Mouse (Mus musculus) liver, embryonic 11.5 days (tissue): ENCODE results near the gene Zfp36l2. TPM values are rescaled to one million over a fixed set of nuclear protein-coding genes. Genes with fewer than 3 reads are reported as not detected.

Experiments
- ATAC-seq: fragments of 200-750 bp; cut with Nextera tagmentation; replicated peaks from 2 replicates; pipeline ENCODE4 v1.8.0; 2017; ENCODE audit warnings: moderate number of reproducible peaks, mild to moderate bottlenecking, moderate TSS enrichment, moderate library complexity; ENCODE audit not compliant: low FRiP score
- DNase-seq: peaks from one replicate; pipeline ENCODE4 v3.0.0-alpha.2; 2017; ENCODE audit warnings: low spot score
- H3K27ac ChIP-seq: fragments of 300-500 bp; sonication (generic); 2 replicates; pipeline ENCODE4 v1.5.1; 2014; ENCODE audit warnings: mild to moderate bottlenecking, low read depth, low read length, control low read depth
- H3K27me3 ChIP-seq: fragments of 300-500 bp; sonication (generic); replicated peaks from 2 replicates; pipeline ENCODE4 v1.6.1; 2014; ENCODE audit warnings: low read length, mixed read lengths; ENCODE audit not compliant: control insufficient read depth, insufficient read depth
- H3K36me3 ChIP-seq: fragments of 300-500 bp; sonication (generic); 2 replicates; pipeline ENCODE4 v1.6.1; 2014; ENCODE audit warnings: mild to moderate bottlenecking, low read length, moderate library complexity, mixed read lengths; ENCODE audit not compliant: control insufficient read depth, insufficient read depth
- H3K4me1 ChIP-seq: fragments of 300-500 bp; sonication (generic); replicated peaks from 2 replicates; pipeline ENCODE4 v1.6.1; 2014; ENCODE audit warnings: low read length, mixed read lengths; ENCODE audit not compliant: control insufficient read depth, insufficient read depth
- H3K4me2 ChIP-seq: fragments of 300-500 bp; sonication (generic); 2 replicates; pipeline ENCODE4 v1.6.1; 2014; ENCODE audit warnings: mild to moderate bottlenecking, control low read depth, moderate library complexity
- H3K4me3 ChIP-seq: fragments of 300-500 bp; sonication (generic); 2 replicates; pipeline ENCODE4 v1.5.1; 2014; ENCODE audit warnings: low read depth, low read length, control low read depth
- H3K9ac ChIP-seq: fragments of 300-500 bp; sonication (generic); 2 replicates; pipeline ENCODE4 v1.6.1; 2014; ENCODE audit warnings: low read depth, low read length, control low read depth
- H3K9me3 ChIP-seq: fragments of 300-500 bp; sonication (generic); 2 replicates; pipeline ENCODE4 v1.6.1; 2016; ENCODE audit warnings: low read length, inconsistent platforms, mixed read lengths; ENCODE audit not compliant: control insufficient read depth
- WGBS: fragments of 180-500 bp; shearing (Covaris S2); extraction: QIAGEN DNeasy Blood & Tissue Kit; methylation state at CpG from one replicate; pipeline ENCODE4 v1.1.7; 2014; 5-methylcytosine and 5-hydroxymethylcytosine counted together
- polyA plus RNA-seq: library from polyadenylated mRNA; unstranded; fragments of >200 nt; fragmentation: Nextera tagmentation; extraction: Ambion mirVana; gene quantifications from 2 replicates; pipeline ENCODE4 v1.2.1, GENCODE M21; 2014

The Zfp36l2 gene
- polyA plus RNA-seq, 1 experiment from 2014 or later = 24.7 TPM

DNA sequence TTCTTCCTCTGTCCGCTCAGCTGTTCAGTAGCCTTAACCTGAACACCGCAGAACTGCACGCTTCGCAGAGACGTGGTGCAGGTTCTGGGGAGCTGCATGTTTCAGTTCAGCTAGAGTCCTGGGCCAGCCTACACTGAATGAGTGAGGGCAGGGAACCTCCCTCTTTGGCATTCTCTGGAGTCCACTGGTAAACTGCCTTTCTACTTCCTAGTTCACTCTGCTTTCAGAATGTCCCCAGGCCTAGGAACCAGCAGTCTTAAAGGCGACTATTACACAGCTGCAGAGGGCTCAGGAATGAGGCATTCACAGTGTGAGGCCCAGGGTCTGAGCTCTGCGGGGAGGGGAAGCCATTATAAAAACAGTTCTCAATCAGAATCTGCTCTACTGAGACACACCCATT lies 15.6 kb upstream of the Zfp36l2 start:
- H3K36me3 ChIP-seq = peaks cover 3% of the 10 kb centered on the region; the same call in 1 of the 2 replicates
- WGBS = 86% methylated on average over 7 of the region's 7 CpGs
- no peaks in the 10 kb centered on the region for H3K27me3 ChIP-seq
- H3K4me3 ChIP-seq = no peak overlapping the region
- DNase-seq (no peak), ATAC-seq (no peak)
- 0 out of 2 replicates have a peak, but pooled peaks cover 1% of the 10 kb centered on the region for H3K4me1 ChIP-seq
- H3K9ac ChIP-seq = no peak overlapping the region
- H3K27ac ChIP-seq = no peak overlapping the region
- H3K9me3 ChIP-seq = no peaks in the 10 kb centered on the region
- no peak overlapping the region for H3K4me2 ChIP-seq

DNA sequence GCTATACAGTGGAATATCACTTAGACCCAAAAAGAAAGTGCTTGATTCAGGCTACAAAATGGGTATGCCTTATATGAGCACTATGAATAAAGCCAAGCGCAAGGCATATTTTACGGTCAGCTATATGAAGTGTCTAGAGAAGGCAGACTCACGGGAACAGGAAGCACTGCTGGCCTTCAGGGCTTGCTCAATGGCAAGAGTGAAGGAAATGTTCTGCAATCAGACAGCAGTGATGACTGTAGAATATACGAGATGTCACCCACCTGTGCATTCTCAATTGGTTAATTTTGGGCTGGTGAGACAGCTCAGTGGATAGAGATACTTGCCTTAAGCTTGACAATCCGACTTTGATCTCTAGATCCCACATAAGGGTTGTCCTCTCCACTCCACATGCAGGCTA lies 13.4 kb upstream of the Zfp36l2 start:
- Histone ChIP-seq H3K27me3 (no peaks in the 10 kb centered on the region), H3K4me2 (no peak overlapping the region), H3K4me3 (no peak overlapping the region), H3K27ac (no peak overlapping the region), H3K9me3 (no peaks in the 10 kb centered on the region), H3K36me3 (peaks cover 3% of the 10 kb centered on the region; the same call in 1 of the 2 replicates), H3K4me1 (0 out of 2 replicates have a peak, but pooled peaks cover 7% of the 10 kb centered on the region), H3K9ac (no peak overlapping the region)
- DNase-seq (no peak), ATAC-seq (no peak)
- WGBS = 86% methylated on average over 5 of the region's 5 CpGs

DNA sequence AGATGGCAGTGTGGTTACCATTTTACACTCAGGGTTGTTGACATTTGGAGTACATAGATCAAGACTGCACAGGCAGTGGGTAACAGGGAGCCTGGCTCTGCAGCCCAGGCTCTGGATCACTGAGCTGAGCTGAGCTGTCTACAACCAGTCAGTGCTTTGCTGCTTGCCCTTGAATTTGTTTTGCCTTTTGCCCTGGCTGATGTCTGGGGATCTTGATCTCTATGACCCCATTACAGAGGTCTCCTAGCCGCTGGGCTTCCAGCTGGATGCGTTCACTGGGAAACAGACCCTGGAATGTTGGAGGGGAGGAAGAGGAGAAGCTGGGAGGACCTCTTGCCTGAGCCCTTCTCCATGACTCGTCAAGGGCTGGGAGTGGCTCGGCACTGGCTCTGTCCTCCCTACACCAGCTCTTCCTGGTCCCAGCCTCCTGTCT lies 10.2 kb upstream of the Zfp36l2 start:
- Histone ChIP-seq H3K4me2 (no peak overlapping the region), H3K36me3 (no peaks in the 10 kb centered on the region), H3K9me3 (no peaks in the 10 kb centered on the region), H3K27ac (peak overlapping the region; percentile 38), H3K27me3 (no peaks in the 10 kb centered on the region), H3K4me1 (peaks cover 10% of the 10 kb centered on the region; the same call in 1 of the 2 replicates), H3K9ac (no peak overlapping the region), H3K4me3 (no peak overlapping the region)
- no peak for DNase-seq
- WGBS = 74% methylated on average over 4 of the region's 4 CpGs
- ATAC-seq = no peak

DNA sequence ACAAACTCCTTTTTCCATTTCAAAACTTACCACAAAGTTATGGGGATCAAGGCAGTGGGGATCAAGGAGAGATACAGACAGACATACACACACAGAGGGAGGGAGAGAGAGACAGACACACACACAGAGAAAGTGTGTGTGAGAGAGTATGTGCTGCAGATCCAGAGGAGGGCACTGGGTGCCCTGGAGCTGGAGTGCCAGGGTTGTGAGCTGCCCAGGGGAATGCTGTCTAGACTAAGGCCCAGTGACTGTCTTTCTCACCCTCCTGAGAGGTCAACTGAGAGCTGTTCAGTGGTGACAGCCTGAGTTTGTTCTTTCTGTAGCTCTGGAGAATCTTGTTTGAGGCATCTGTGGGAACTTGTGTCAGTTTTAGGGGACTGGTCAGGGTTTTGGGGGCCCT lies 8.6 kb upstream of the Zfp36l2 start:
- ATAC-seq (no peak), DNase-seq (no peak)
- Histone ChIP-seq H3K9me3 (no peaks in the 10 kb centered on the region), H3K9ac (no peak overlapping the region), H3K4me2 (no peak overlapping the region), H3K36me3 (0 out of 2 replicates have a peak, but pooled peaks cover 4% of the 10 kb centered on the region), H3K27me3 (no peaks in the 10 kb centered on the region), H3K4me1 (peaks cover 10% of the 10 kb centered on the region; the same call in 1 of the 2 replicates), H3K27ac (no peak overlapping the region), H3K4me3 (no peak overlapping the region)

DNA sequence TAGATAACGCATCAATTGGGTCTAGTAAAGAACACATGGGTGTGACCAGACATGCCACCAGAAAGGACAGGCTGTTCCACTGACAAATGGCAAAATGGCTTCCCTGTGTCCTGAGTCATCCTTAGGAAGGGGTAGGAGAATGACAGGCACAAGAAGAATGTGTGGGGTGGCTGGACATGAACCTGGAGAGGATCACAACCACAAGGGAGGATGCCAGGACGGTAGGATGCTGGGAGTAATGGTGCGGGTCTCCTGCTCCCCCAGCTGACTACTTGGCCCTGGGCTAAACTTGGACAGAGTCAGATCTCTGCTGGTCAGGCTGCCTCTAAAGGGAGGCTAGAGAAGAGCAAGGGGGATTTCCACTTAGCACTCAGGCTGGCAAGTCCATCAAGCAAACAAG lies 8.1 kb upstream of the Zfp36l2 start:
- H3K9ac ChIP-seq = no peak overlapping the region
- H3K36me3 ChIP-seq = 0 out of 2 replicates have a peak, but pooled peaks cover 4% of the 10 kb centered on the region
- no peak overlapping the region for H3K4me2 ChIP-seq
- H3K27me3 ChIP-seq = no peaks in the 10 kb centered on the region
- no peak overlapping the region for H3K4me3 ChIP-seq
- H3K9me3 ChIP-seq = no peaks in the 10 kb centered on the region
- WGBS = 83% methylated on average over 3 of the region's 3 CpGs
- no peak for DNase-seq
- ATAC-seq = no peak
- no peak overlapping the region for H3K27ac ChIP-seq
- peaks cover 10% of the 10 kb centered on the region; the same call in 1 of the 2 replicates for H3K4me1 ChIP-seq

DNA sequence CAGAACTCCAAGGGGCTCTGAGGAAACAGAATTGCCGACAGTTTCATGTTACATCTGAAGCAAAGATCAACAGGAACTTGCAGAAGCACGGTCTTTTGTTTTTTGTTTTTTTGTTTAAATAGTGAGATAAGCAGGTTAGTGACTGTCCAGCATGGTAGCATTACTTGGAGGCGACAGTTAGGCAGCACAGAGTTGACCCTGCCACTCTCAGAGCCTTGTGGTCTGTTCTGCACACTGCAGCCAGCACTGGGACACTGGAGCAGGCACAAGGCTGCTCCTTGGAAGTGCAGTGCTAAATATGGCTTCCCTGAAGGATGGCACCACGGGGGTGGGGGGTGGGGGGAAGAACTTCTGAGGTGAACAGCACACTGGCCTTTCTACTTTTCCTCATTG lies 7.3 kb upstream of the Zfp36l2 start:
- Histone ChIP-seq H3K27ac (no peak overlapping the region), H3K9me3 (no peaks in the 10 kb centered on the region), H3K4me2 (no peak overlapping the region), H3K4me3 (no peak overlapping the region), H3K27me3 (no peaks in the 10 kb centered on the region), H3K9ac (0 out of 2 replicates have a peak overlapping the region, but pooled peaks have one; percentile 30), H3K36me3 (0 out of 2 replicates have a peak, but pooled peaks cover 4% of the 10 kb centered on the region), H3K4me1 (peaks cover 15% of the 10 kb centered on the region; the same call in 1 of the 2 replicates)
- ATAC-seq (no peak), DNase-seq (no peak)
- 54% methylated on average over 4 of the region's 4 CpGs for WGBS

DNA sequence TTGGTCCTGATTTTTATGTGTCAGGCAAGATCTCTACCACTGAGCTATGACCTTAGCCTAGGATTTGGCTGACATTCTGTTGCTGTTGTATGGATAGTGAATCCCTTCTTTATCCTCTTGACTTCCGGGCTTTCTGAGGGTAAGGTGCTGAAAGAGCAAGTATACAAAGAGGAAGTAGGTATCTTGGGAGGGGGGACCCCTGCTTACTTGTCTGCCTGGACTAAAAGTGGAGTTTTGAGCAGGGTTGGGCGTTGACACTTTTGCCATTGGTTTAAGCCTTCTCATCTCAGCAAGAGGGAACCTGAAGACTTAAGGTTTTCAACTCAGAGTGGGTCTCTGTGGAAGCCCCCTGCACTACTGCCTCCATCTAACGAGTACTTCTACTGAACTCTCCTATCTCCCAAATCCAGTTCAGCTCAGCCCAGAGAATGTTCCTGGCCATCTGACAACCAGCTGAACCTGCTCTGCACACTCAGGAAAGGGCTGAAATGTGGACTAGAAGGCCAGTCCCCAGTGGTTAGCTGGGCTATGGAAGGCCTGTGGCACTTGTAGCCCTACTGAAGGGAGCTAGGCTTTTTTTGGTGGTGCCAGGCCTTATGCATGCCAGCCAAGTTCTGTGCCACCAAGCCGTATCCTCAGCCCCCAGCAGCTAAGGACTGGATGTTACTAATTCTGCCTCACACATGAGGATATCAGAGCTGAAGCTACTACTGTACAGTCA lies 6.7 kb upstream of the Zfp36l2 start:
- 71% methylated on average over 4 of the region's 4 CpGs for WGBS
- H3K4me2 ChIP-seq = no peak overlapping the region
- DNase-seq = no peak
- H3K4me1 ChIP-seq = peaks cover 19% of the 10 kb centered on the region
- no peaks in the 10 kb centered on the region for H3K27me3 ChIP-seq
- H3K4me3 ChIP-seq = no peak overlapping the region
- H3K36me3 ChIP-seq = 0 out of 2 replicates have a peak, but pooled peaks cover 4% of the 10 kb centered on the region
- H3K9ac ChIP-seq = 0 out of 2 replicates have a peak overlapping the region, but pooled peaks have one; percentile 20
- H3K27ac ChIP-seq = no peak overlapping the region
- no peak for ATAC-seq
- H3K9me3 ChIP-seq = no peaks in the 10 kb centered on the region

DNA sequence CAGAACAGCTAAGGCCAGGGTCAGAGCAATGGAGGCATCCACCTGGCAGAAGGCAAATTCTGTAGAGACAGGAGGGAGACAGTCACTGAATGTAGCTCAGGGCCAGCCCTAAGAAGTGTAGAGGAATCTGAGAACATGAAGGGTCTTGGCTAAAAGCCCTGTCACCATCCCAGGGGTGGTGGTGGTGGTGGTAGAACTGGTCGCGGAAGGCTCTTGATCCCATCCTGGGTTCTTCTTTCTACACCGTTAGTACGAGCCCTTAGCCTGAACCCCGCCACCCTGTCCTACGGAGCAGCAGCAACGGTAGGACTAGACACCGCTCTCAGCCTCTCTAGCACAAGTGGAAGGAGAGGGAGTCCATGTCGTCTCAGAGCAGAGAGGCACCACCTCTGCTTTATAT lies 5.7 kb upstream of the Zfp36l2 start:
- DNase-seq (no peak), ATAC-seq (no peak)
- peaks cover 29% of the 10 kb centered on the region for H3K4me1 ChIP-seq
- no peak overlapping the region for H3K9ac ChIP-seq
- no peaks in the 10 kb centered on the region for H3K9me3 ChIP-seq
- 93% methylated on average over 9 of the region's 9 CpGs for WGBS
- no peak overlapping the region for H3K4me2 ChIP-seq
- H3K4me3 ChIP-seq = no peak overlapping the region
- no peak overlapping the region for H3K27ac ChIP-seq
- no peaks in the 10 kb centered on the region for H3K27me3 ChIP-seq
- 0 out of 2 replicates have a peak, but pooled peaks cover 4% of the 10 kb centered on the region for H3K36me3 ChIP-seq

DNA sequence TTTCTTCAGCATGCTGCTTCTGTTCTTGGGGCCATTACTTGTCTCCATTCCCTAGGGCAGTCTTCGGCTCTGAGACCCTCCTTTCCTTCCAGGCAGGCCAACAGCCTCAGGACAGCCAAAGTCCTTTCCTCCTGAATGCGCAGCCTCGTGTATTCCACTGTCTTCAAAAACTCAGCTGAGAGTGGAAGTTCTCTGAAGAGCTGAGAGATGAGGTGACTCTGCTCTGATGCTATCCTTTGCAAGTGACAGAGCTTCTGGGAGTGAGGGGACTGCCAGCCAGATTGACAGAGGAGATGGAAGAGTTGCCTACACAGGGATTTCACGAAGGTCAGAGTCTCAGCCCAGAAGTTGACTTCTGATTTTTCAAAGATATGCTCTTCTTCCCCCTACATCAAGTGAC lies 4.2 kb upstream of the Zfp36l2 start:
- Histone ChIP-seq H3K4me3 (no peak overlapping the region), H3K4me1 (peaks cover 22% of the 10 kb centered on the region), H3K9ac (no peak overlapping the region), H3K36me3 (0 out of 2 replicates have a peak, but pooled peaks cover 4% of the 10 kb centered on the region), H3K27me3 (no peaks in the 10 kb centered on the region), H3K9me3 (no peaks in the 10 kb centered on the region), H3K4me2 (no peak overlapping the region), H3K27ac (no peak overlapping the region)
- WGBS = 86% methylated on average over 4 of the region's 4 CpGs
- DNase-seq (no peak), ATAC-seq (no peak)
